Mouse (Mus musculus): ENCODE data around the gene Wdpcp. TPM values are rescaled to one million over a fixed set of nuclear protein-coding genes. Genes with fewer than 3 reads are reported as not detected.

Wdpcp gene
- polyA plus RNA-seq, 1 experiment, result 10.2 TPM

- Histone ChIP-seq H3K4me3 (ENCODE audit: insufficient read depth, low read length) (no peak overlapping the region), H3K4me1 (ENCODE audit: control insufficient read depth, insufficient read depth, low read length) (no peaks in the 10 kb centered on the region), H3K27ac (ENCODE audit: insufficient read depth, low read length) (no peak overlapping the region)
- TF ChIP-seq CTCF (IDR thresholded peaks at IDR 0.05; ENCODE audit: borderline replicate concordance, insufficient read depth, low read length), result no peak
- TF ChIP-seq POLR2A (IDR thresholded peaks at IDR 0.05; ENCODE audit: low read depth, low read length), result no peak
Measured at GRCm38 (mm10) chr11:21638341-21638740, 66.3 kb downstream of the Wdpcp start.

GRCm38 (mm10) chr11:21639534-21639933 lies 67.5 kb downstream of the Wdpcp start:
- Histone ChIP-seq H3K4me3 (ENCODE audit: insufficient read depth, low read length) (no peak overlapping the region), H3K27ac (ENCODE audit: insufficient read depth, low read length) (no peak overlapping the region), H3K4me1 (ENCODE audit: control insufficient read depth, insufficient read depth, low read length) (no peaks in the 10 kb centered on the region)
- TF ChIP-seq CTCF (IDR thresholded peaks at IDR 0.05; ENCODE audit: borderline replicate concordance, insufficient read depth, low read length) (no peak), POLR2A (IDR thresholded peaks at IDR 0.05; ENCODE audit: low read depth, low read length) (no peak)

GRCm38 (mm10) chr11:21644231-21644630 lies 72.2 kb downstream of the Wdpcp start:
- H3K4me3 ChIP-seq (ENCODE audit: insufficient read depth, low read length), result no peak overlapping the region
- H3K4me1 ChIP-seq (ENCODE audit: control insufficient read depth, insufficient read depth, low read length), result no peaks in the 10 kb centered on the region
- H3K27ac ChIP-seq (ENCODE audit: insufficient read depth, low read length), result no peak overlapping the region
- no peak for TF ChIP-seq POLR2A (IDR thresholded peaks at IDR 0.05; ENCODE audit: low read depth, low read length)

- H3K4me1 ChIP-seq (ENCODE audit: control insufficient read depth, insufficient read depth, low read length), result no peaks in the 10 kb centered on the region
- H3K27ac ChIP-seq (ENCODE audit: insufficient read depth, low read length), result no peak overlapping the region
- no peak overlapping the region for H3K4me3 ChIP-seq (ENCODE audit: insufficient read depth, low read length)
- TF ChIP-seq CTCF (IDR thresholded peaks at IDR 0.05; ENCODE audit: borderline replicate concordance, insufficient read depth, low read length) (no peak), POLR2A (IDR thresholded peaks at IDR 0.05; ENCODE audit: low read depth, low read length) (no peak)
Measured at GRCm38 (mm10) chr11:21646136-21646535, 74.1 kb downstream of the Wdpcp start.

GRCm38 (mm10) chr11:21658985-21659384 lies 87.0 kb downstream of the Wdpcp start:
- no peak overlapping the region for H3K4me3 ChIP-seq (ENCODE audit: insufficient read depth, low read length)
- H3K27ac ChIP-seq (ENCODE audit: insufficient read depth, low read length), result no peak overlapping the region
- no peaks in the 10 kb centered on the region for H3K4me1 ChIP-seq (ENCODE audit: control insufficient read depth, insufficient read depth, low read length)
- TF ChIP-seq POLR2A (IDR thresholded peaks at IDR 0.05; ENCODE audit: low read depth, low read length) (no peak), CTCF (IDR thresholded peaks at IDR 0.05; ENCODE audit: borderline replicate concordance, insufficient read depth, low read length) (no peak)

- Histone ChIP-seq H3K4me3 (ENCODE audit: insufficient read depth, low read length) (no peak overlapping the region), H3K27ac (ENCODE audit: insufficient read depth, low read length) (no peak overlapping the region)
- no peak for TF ChIP-seq POLR2A (IDR thresholded peaks at IDR 0.05; ENCODE audit: low read depth, low read length)
- no peak for TF ChIP-seq CTCF (IDR thresholded peaks at IDR 0.05; ENCODE audit: borderline replicate concordance, insufficient read depth, low read length)
Measured at GRCm38 (mm10) chr11:21677034-21677433, 105.0 kb downstream of the Wdpcp start.

GRCm38 (mm10) chr11:21688441-21688840 lies 116.4 kb downstream of the Wdpcp start:
- Histone ChIP-seq H3K4me1 (ENCODE audit: control insufficient read depth, insufficient read depth, low read length) (no peaks in the 10 kb centered on the region), H3K4me3 (ENCODE audit: insufficient read depth, low read length) (no peak overlapping the region), H3K27ac (ENCODE audit: insufficient read depth, low read length) (no peak overlapping the region)
- TF ChIP-seq POLR2A (IDR thresholded peaks at IDR 0.05; ENCODE audit: low read depth, low read length) (no peak), CTCF (IDR thresholded peaks at IDR 0.05; ENCODE audit: borderline replicate concordance, insufficient read depth, low read length) (no peak)

More at GRCm38 (mm10) chr11:21677034-21677433, 105.0 kb downstream of the Wdpcp start:
- no peaks in the 10 kb centered on the region for H3K4me1 ChIP-seq (ENCODE audit: control insufficient read depth, insufficient read depth, low read length)

- TF ChIP-seq POLR2A (IDR thresholded peaks at IDR 0.05; ENCODE audit: low read depth, low read length) (no peak), CTCF (IDR thresholded peaks at IDR 0.05; ENCODE audit: borderline replicate concordance, insufficient read depth, low read length) (no peak)
- no peaks in the 10 kb centered on the region for H3K4me1 ChIP-seq (ENCODE audit: control insufficient read depth, insufficient read depth, low read length)
- H3K4me3 ChIP-seq (ENCODE audit: insufficient read depth, low read length), result no peak overlapping the region
- H3K27ac ChIP-seq (ENCODE audit: insufficient read depth, low read length), result no peak overlapping the region
Measured at GRCm38 (mm10) chr11:21690730-21691129, 118.7 kb downstream of the Wdpcp start.

GRCm38 (mm10) chr11:21694087-21694486 lies 122.1 kb downstream of the Wdpcp start:
- no peaks in the 10 kb centered on the region for H3K4me1 ChIP-seq (ENCODE audit: control insufficient read depth, insufficient read depth, low read length)
- H3K4me3 ChIP-seq (ENCODE audit: insufficient read depth, low read length), result no peak overlapping the region
- no peak for TF ChIP-seq POLR2A (IDR thresholded peaks at IDR 0.05; ENCODE audit: low read depth, low read length)
- no peak for TF ChIP-seq CTCF (IDR thresholded peaks at IDR 0.05; ENCODE audit: borderline replicate concordance, insufficient read depth, low read length)
- H3K27ac ChIP-seq (ENCODE audit: insufficient read depth, low read length), result no peak overlapping the region

- no peak overlapping the region for H3K4me3 ChIP-seq (ENCODE audit: insufficient read depth, low read length)
- TF ChIP-seq POLR2A (IDR thresholded peaks at IDR 0.05; ENCODE audit: low read depth, low read length), result no peak
- no peak for TF ChIP-seq CTCF (IDR thresholded peaks at IDR 0.05; ENCODE audit: borderline replicate concordance, insufficient read depth, low read length)
- H3K4me1 ChIP-seq (ENCODE audit: control insufficient read depth, insufficient read depth, low read length), result no peaks in the 10 kb centered on the region
- no peak overlapping the region for H3K27ac ChIP-seq (ENCODE audit: insufficient read depth, low read length)
Measured at GRCm38 (mm10) chr11:21697642-21698041, 125.6 kb downstream of the Wdpcp start.

- Histone ChIP-seq H3K4me3 (ENCODE audit: insufficient read depth, low read length) (no peak overlapping the region), H3K4me1 (ENCODE audit: control insufficient read depth, insufficient read depth, low read length) (no peaks in the 10 kb centered on the region), H3K27ac (ENCODE audit: insufficient read depth, low read length) (no peak overlapping the region)
- TF ChIP-seq CTCF (IDR thresholded peaks at IDR 0.05; ENCODE audit: borderline replicate concordance, insufficient read depth, low read length) (no peak), POLR2A (IDR thresholded peaks at IDR 0.05; ENCODE audit: low read depth, low read length) (no peak)
Measured at GRCm38 (mm10) chr11:21713508-21713907, 141.5 kb downstream of the Wdpcp start.
